Mouse (Mus musculus) urinary bladder, postnatal 14 days (tissue): ENCODE measurements at regions not wholly inside any gene's neighbourhood (a gene's known extent, or its start where the extent isn't known, plus 50 kb on each side); places are given as distances from the start of the nearest gene placed in this dataset.

Source experiments
- DNase-seq: peaks from one replicate; pipeline ENCODE4 v3.0.0; 2021; ENCODE audit warnings: low spot score

- DNase-seq: no peak
Observed at GRCm38 (mm10) chr7:74877466-74877865, 322.9 kb upstream of the Slco3a1 start.

GRCm38 (mm10) chr7:74876667-74877066, 322.1 kb upstream of the Slco3a1 start:
- DNase-seq: no peak

DNA sequence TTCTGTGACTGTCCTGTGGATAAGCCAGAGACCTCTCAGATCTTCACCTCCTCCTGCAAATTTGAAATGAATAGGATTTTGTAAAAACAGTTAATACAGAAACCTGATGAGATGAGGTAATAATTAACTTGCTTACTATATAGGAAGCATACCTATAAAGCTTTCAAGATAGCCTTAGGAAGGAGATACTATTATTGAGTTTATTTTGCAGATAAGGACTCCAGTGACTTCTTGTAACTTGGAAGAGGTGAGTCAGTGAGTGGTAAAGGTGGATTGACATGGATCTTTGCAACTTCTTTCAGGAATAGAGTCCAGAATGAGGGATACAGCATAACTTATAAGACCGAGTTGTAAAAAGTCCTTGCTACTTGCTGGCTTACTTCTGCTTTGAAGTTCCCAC, 315.7 kb upstream of the Slco3a1 start:
- DNase-seq: no peak

DNA sequence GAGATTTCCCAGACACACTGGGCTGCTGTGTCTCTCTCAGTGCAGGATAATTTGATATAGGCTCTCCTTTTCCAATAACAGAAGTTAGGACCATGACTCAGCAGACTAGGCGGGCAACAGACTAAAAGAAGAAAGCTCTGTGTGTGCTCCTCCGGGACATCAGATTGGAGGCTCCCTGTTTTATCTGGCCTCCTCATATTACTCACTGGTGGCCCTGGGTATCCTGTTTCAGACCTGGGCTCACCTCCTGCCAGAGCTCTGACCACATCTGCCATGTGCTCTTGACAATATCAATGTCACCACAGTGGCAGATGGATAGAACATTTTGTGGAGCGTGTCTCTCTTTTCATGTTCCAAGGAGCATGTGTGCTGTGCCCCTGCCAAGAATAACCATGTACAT, 308.1 kb upstream of the Slco3a1 start:
- DNase-seq: no peak

DNA sequence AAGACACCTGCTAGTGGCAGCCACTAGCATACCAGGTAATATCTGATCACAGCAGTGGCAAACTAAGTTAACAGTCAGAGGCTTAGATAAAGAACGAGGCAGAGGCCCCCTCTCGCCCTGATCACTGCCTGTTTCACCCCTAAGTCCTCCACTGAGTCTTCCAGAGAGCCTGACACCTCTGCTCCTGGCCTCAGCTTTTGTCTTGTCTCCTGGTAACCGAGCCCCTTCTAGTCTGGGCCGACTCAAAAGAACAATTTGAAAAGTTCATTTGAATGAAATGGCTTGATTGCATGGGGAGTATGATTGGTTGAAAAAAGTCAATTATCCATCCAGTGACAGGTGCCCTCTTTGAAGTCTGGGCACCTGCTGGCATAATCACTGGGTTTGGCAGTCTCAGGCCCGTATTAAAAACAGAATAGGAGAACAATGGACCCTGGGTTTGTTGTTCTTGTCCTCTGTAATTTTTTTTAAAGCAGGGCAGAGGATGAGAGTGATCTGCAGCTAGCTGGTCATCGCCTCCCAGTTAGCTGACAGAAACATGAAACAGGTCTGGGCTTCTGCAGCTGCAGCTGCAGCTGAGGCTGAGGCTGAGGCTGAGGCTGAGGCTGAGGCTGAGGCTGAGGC, 289.8 kb upstream of the Slco3a1 start:
- DNase-seq: no peak

DNA sequence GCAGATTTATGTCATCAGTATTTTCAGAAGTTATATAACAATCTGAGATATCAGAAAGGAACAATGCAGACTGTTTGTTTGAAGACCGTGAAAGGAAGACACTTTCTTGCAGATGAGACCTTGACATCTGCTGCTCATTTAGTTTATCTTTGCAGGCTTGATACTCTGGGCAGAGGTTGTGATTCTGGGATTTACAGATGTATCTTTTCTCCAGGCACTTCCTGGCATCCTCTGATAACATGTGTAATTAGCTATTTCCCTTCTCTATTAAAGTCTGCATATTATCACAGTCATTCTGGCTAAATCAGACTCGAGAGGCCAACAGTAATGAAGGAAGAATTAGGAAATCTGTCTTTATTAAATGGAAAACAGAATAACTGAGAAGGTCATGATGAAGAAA, 268.7 kb upstream of the Slco3a1 start:
- DNase-seq: no peak

GRCm38 (mm10) chr7:74793241-74793640, 238.7 kb upstream of the Slco3a1 start:
- DNase-seq: no peak

DNA sequence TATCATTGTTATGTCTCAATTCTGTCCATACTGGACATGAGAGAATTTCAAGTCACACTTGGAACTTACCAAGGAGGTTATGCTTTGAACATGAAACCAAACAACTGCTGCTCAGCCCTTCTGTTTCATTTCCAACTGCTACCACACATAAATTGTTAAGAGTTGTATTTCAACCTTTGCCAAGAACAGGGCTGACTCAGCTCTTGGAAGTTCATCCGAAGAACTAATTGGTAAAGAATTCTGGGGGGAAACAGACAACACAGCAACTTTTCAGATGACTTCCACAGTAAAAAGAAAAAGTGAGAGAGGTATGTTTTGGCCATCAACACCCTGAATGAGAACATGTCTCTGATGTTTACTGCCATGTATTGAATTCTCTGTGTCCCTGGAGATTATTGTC, 234.1 kb upstream of the Slco3a1 start:
- no peak for DNase-seq

GRCm38 (mm10) chr7:74771435-74772406, 217.1 kb upstream of the Slco3a1 start:
- DNase-seq: no peak

DNA sequence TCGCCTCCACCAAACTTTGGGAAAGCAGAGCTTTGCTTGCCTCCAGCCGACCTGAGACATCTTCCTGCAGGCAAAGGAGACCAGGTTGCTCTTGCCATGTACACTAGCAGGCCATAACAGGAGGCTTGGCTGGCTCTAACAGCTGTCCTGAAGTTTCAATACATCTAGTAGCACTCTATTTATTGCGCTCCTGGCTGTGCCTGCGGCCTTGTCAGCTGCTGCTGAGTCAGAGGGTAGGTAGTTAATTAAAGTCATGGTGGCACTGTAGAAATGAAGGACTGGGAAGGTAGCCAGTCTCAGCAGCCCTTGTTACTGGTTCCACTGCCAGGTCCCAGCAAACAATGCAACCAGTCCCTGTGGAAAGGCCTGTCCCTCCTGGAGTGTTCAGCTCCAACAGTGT, 212.0 kb upstream of the Slco3a1 start:
- DNase-seq: no peak

DNA sequence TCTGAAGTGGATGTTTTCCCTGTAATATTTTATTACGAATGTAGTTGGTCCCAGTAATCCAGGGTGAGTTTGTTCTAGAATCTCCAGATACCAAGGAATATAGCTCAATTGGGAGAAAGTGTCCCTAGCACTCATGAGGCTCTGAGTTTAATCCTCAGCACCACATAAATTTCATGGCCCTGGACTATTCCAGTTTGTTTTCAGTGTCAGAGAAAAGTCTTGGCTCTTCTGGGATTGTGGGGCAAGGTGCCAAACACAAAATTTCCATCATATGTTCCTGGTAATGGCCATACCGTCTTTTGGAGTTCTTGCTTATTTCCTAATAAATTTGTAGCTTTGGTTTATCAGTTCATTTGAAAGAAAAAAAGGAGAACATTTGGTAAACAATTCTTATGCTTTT, 202.9 kb upstream of the Slco3a1 start:
- no peak for DNase-seq

GRCm38 (mm10) chr7:74747704-74748103, 193.1 kb upstream of the Slco3a1 start:
- no peak for DNase-seq

DNA sequence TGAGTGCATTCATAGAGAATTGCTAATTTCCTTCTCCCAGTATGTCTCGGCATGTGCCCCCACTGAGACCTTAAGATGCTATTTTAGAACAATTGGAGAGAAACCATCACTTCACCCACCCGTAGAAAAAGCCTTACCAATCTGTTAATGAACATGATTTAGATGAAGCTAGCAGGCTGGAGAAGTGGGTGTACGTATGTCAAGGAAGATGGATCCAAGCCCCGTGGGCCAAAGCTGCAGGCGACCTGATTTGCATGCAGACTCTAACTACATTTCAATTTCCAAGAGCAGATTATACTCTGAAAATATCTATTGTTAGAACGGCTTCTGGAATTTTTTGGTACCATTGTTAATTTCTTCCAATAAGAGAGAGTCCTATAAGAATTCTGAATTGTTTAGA, 180.4 kb upstream of the Slco3a1 start:
- no peak for DNase-seq

DNA sequence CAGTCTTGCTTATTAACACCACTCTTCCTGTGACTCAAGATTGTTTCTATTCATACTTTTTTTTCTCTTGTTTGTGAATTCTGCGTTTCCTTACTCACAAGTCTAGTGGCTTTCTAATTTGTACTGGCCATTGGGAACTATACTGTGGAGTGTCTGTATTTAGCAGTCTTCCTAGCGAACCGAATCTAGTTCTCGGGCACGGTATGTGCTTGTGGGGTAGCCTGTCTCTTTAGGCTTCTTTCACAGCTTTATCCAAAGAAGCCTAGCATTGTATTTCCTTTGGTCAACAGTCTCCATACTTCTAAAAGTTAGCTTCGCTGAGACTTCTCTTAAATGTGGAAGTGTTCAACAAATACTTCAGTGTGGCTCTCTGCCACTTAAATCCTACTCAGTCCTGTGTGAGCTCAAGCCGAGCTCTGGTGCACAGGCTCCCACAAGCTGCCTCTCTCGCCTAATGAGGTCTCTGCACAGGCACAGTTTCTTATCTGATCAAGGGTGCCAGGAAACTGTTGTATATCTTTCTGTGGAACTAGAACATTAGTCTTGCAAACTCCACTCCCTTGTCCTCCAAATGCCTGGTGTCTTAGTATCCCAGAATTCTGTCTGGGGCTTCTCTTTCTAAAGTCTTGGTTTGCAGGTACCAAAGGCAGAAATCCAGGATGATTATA, 171.9 kb upstream of the Slco3a1 start:
- peak; percentile 8 for DNase-seq

DNA sequence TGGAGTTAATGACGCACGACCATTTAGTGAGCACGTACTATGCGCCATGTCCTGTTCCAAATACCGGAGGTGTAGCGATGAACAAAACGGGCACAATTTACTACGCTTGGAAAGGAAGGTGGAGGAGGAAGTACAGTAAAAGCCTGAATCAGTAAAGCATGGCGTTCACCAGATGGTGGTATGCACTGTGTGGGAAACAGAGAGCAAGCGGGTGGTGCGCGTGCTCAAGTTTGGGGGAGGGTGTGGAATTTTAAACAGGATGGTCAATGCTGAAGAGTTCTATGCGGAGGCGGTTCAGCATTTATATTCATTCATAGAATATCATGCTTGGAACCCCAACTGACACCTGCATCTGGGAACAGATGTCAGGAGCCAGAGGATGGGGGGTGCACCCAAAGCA, 164.7 kb upstream of the Slco3a1 start:
- DNase-seq: no peak

DNA sequence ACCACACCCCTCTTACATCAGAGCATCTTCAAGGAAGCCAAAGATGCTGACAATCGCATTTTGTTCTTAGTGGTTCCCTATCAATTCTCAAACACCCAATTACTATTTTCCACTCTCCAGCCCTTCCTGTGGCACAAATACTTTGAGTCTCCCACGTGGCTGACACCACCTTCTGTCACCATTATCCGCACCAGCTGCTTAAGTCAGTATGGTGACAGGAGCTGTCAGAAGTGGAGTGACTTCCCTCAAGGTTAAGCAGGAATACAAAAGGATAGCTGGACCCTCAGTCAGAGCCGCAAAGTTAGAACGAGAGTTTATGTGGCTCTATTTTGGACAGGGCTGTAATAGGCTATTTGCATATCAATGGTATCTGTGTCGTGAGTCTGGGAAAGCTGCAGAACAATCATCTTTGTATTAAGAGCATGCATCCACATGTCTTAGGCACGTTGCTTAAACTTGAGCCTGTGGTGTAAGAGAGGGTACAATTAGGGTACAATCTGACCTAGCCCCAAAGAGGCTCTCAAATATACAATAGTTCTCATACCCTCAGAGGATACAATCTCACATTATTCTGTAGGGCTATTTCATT, 155.5 kb upstream of the Slco3a1 start:
- no peak for DNase-seq

DNA sequence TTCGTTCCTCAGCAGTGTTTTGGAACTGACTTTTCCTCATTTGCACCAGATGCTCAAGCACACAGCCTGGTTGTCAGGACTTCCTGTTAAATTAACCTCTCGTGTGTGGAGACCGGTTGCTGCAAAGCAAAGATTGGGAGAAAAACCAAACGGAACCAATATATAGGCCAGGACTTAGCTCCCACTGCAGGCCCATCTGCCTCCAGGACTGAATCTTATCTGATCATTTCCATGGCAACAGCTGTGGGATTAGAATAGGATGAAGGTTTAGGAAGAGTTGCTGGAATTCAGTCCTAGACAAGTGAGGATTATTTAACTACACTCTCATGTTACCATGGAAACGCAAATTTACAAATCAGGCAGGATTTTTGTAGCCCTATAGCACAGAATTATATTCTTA, 154.4 kb upstream of the Slco3a1 start:
- no peak for DNase-seq

DNA sequence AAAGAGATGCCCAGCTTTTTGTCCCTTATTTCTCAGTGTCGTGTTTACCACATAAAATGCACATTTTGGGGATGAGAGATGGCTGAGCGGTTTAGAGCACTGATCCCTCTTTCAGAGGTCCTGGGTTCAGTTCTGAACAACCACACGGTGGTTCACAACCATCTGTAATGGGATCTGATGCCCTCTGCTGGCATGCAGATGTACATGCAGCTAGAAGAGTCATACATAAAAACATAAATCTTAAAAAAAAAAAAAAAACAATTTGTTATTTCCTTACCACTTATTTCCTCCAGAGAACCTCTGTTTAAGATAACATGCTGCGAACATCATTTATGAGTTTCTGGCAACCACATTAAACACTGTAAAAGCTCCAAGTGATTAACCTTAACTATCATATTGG, 149.0 kb upstream of the Slco3a1 start:
- DNase-seq: no peak

- DNase-seq: no peak
Observed at GRCm38 (mm10) chr7:74697794-74698354, 143.3 kb upstream of the Slco3a1 start.

DNA sequence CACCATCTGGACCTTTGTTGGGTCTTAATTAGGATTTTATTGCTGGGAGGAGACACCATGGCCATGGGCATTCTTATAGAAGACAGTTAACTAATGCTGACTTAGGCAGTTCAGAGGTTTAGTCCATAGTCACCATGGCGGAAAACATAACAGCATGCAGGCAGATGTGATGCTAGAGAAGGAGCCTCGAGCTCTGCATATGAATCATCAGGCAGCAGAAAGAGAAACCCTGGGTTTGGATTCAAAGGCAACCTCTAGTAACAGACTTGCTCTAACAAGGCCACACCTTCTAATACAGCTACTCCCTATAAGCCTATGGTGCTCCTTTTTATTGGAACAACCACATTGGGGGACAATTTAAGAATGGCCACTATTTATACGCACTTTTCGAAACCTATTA, 141.7 kb upstream of the Slco3a1 start:
- no peak for DNase-seq

DNA sequence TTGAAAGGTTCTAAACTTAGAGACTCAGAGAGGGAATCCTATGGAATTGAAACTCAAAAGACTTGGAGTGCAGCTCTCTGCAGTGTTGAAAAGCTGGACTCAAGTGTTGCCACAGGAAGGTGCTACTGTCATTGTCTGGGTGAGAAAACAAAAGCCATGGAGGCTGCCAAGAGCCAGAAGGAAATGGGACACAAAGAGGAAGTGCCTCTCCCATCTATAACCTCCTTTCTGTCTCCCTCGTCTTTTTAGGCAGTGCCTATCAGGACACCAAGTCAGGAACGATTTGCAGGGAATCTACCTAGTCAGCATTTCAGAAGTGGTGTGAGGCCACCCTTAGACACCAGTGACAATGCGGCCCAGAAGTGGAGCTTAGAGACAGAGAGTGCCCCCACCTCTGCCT, 138.5 kb upstream of the Slco3a1 start:
- no peak for DNase-seq

DNA sequence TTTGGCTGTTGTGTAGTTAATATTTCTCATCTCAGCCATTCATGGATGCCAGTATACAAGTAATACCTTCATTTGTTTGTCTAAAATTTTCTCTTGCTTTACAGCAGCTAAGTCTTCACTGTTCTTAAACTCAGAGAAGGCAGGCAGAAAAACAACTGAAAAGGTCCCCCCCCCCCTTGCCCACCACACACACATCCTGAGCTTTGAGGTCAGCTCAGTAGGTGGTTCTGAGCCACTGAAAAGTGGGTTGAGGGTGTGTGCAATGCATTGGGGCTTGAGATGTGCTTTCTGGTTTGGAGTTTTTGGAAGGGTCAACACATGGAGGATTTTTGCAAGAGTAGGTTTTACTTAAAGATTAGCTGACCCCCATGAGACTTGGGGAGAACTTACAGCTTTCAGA, 136.1 kb upstream of the Slco3a1 start:
- DNase-seq: no peak
